Mouse (Mus musculus) E14TG2a.4 (cell line): ENCODE results near the gene Cyp4x1.

Source experiments
- CTCF ChIP-seq: conservative IDR thresholded peaks from 2 replicates; pipeline ENCODE4 v1.5.1; 2014; ENCODE audit warnings: low read length
- NANOG ChIP-seq: IDR thresholded peaks from 2 replicates; pipeline ENCODE4 v1.6.1; 2014; ENCODE audit warnings: borderline replicate concordance, low read length, mixed read lengths

GRCm38 (mm10) chr4:115058317-115058761 lies 75.7 kb downstream of the Cyp4x1 start:
- no peak for TF ChIP-seq CTCF
- no peak for TF ChIP-seq NANOG
